Mouse (Mus musculus): Measurements from ENCODE around the gene Lsamp. TPM values are rescaled to one million over a fixed set of nuclear protein-coding genes. Genes with fewer than 3 reads are reported as not detected.

The Lsamp gene
- polyA plus RNA-seq, 2 experiments from 2014 or later, result not detected

- ATAC-seq, result no peak
These were observed 1572.9 kb downstream of the Lsamp start for GRCm38 (mm10) chr16:41557104-41557503.

GRCm38 (mm10) chr16:41565233-41565632 lies 1581.1 kb downstream of the Lsamp start:
- no peak for ATAC-seq

- ATAC-seq, result no peak
These were observed 1604.6 kb downstream of the Lsamp start for GRCm38 (mm10) chr16:41588675-41589301.

- ATAC-seq, result no peak
These were observed 1628.1 kb downstream of the Lsamp start for GRCm38 (mm10) chr16:41612229-41612628.

GRCm38 (mm10) chr16:41623871-41624270 lies 1639.7 kb downstream of the Lsamp start:
- no peak for ATAC-seq

- no peak for ATAC-seq
These were observed 1649.7 kb downstream of the Lsamp start for GRCm38 (mm10) chr16:41633898-41634297.

GRCm38 (mm10) chr16:41640876-41641275 lies 1656.7 kb downstream of the Lsamp start:
- ATAC-seq, result no peak

GRCm38 (mm10) chr16:41653261-41653660 lies 1669.1 kb downstream of the Lsamp start:
- ATAC-seq, result no peak

- ATAC-seq, result no peak
These were observed 1690.3 kb downstream of the Lsamp start for GRCm38 (mm10) chr16:41674316-41675038.

- ATAC-seq, result no peak
These were observed 1691.6 kb downstream of the Lsamp start for GRCm38 (mm10) chr16:41675774-41676173.

GRCm38 (mm10) chr16:41692435-41692834 lies 1708.3 kb downstream of the Lsamp start:
- no peak for ATAC-seq

- no peak for ATAC-seq
These were observed 1717.7 kb downstream of the Lsamp start for GRCm38 (mm10) chr16:41701790-41702428.

- ATAC-seq, result no peak
These were observed 1744.9 kb downstream of the Lsamp start for GRCm38 (mm10) chr16:41728900-41729585.

- no peak for ATAC-seq
These were observed 1745.8 kb downstream of the Lsamp start for GRCm38 (mm10) chr16:41729911-41730310.

- ATAC-seq, result no peak
These were observed 1760.9 kb downstream of the Lsamp start for GRCm38 (mm10) chr16:41745037-41745436.

- ATAC-seq, result no peak
These were observed 1762.2 kb downstream of the Lsamp start for GRCm38 (mm10) chr16:41746235-41746911.

- no peak for ATAC-seq
These were observed 1763.7 kb downstream of the Lsamp start for GRCm38 (mm10) chr16:41747874-41748273.

- no peak for ATAC-seq
These were observed 1764.6 kb downstream of the Lsamp start for GRCm38 (mm10) chr16:41748759-41749158.

GRCm38 (mm10) chr16:41764285-41764684 lies 1780.1 kb downstream of the Lsamp start:
- ATAC-seq, result no peak

GRCm38 (mm10) chr16:41771427-41772125 lies 1787.4 kb downstream of the Lsamp start:
- no peak for ATAC-seq

- no peak for ATAC-seq
These were observed 1793.4 kb downstream of the Lsamp start for GRCm38 (mm10) chr16:41777586-41777985.

- no peak for ATAC-seq
These were observed 1801.4 kb downstream of the Lsamp start for GRCm38 (mm10) chr16:41785600-41785999.

All from CD4-positive, CD25-positive, alpha-beta regulatory T cell, adult 4 months (primary cell).